Mouse (Mus musculus) midbrain, embryonic 14.5 days (tissue): ENCODE measurements around the gene Gm14214. TPM values are rescaled to one million over a fixed set of nuclear protein-coding genes. Genes with fewer than 3 reads are reported as not detected.

Experiments used
- ATAC-seq: fragments of 200-750 bp; cut with Nextera tagmentation; 2 replicates; pipeline ENCODE4 v1.8.0; 2017; ENCODE audit warnings: moderate number of reproducible peaks, moderate library complexity; ENCODE audit not compliant: low FRiP score, low TSS enrichment
- DNase-seq: peaks from one replicate; pipeline ENCODE4 v3.0.0-alpha.2; 2015
- H3K27ac ChIP-seq: fragments of 300-500 bp; sonication (generic); replicated peaks from 2 replicates; pipeline ENCODE4 v1.5.1; 2014; ENCODE audit warnings: mild to moderate bottlenecking, low read depth, low read length, moderate library complexity
- H3K27me3 ChIP-seq: fragments of 300-500 bp; sonication (generic); 2 replicates; pipeline ENCODE4 v1.6.1; 2014; ENCODE audit warnings: low read length, control low read depth, mixed read lengths; ENCODE audit not compliant: control insufficient read depth, insufficient read depth
- H3K36me3 ChIP-seq: fragments of 300-500 bp; sonication (generic); 2 replicates; pipeline ENCODE4 v1.6.1; 2014; ENCODE audit warnings: low read length, control low read depth; ENCODE audit not compliant: control insufficient read depth, insufficient read depth
- H3K4me1 ChIP-seq: fragments of 300-500 bp; sonication (generic); 2 replicates; pipeline ENCODE4 v1.6.1; 2014; ENCODE audit warnings: mild to moderate bottlenecking, antibody characterized with exemption, low read length, control low read depth; ENCODE audit not compliant: control insufficient read depth, insufficient read depth
- H3K4me2 ChIP-seq: fragments of 300-500 bp; sonication (generic); 2 replicates; pipeline ENCODE4 v1.6.1; 2014; ENCODE audit warnings: mild to moderate bottlenecking, low read length, moderate library complexity
- H3K4me3 ChIP-seq: fragments of 300-500 bp; sonication (generic); replicated peaks from 2 replicates; pipeline ENCODE4 v1.5.1; 2014; ENCODE audit warnings: low read depth, low read length
- H3K9ac ChIP-seq: fragments of 300-500 bp; sonication (generic); replicated peaks from 2 replicates; pipeline ENCODE4 v1.6.1; 2014; ENCODE audit warnings: mild to moderate bottlenecking, low read length, moderate library complexity
- H3K9me3 ChIP-seq: fragments of 300-500 bp; sonication (generic); 2 replicates; pipeline ENCODE4 v1.6.1; 2016; ENCODE audit warnings: low read length, control low read depth, mixed read lengths; ENCODE audit not compliant: control insufficient read depth
- WGBS: fragments of 180-500 bp; shearing (Covaris S2); extraction: QIAGEN DNeasy Blood & Tissue Kit; methylation state at CpG from one replicate; pipeline ENCODE4 v1.1.7; 2014; 5-methylcytosine and 5-hydroxymethylcytosine counted together
- polyA plus RNA-seq: library from polyadenylated mRNA; unstranded; fragments of >200 nt; fragmentation: Nextera tagmentation; extraction: Ambion mirVana; gene quantifications from 2 replicates; pipeline ENCODE4 v1.2.1, GENCODE M21; 2014

The Gm14214 gene
- polyA plus RNA-seq, 1 experiment from 2014 or later, result not detected

DNA sequence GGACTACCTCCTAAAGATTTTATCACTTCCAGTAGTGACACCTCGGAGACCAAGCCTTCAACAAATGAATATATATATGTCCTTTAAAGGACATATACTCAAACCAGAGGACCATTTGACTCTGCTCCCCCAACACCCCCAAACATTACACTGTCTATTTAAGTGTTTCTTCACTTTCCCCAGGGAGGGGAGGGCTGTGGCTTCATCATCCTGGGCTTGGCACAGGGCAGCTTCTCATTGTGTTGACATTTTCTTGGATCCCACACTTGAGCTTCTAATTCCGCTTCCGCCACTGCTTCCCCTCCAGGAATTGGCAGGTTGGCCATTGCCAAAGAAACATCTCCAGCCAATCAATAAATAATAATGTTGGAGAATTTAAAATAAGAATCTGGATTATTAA is 39.0 kb downstream of the Gm14214 start:
- Histone ChIP-seq H3K27me3 (no peaks in the 10 kb centered on the region), H3K9me3 (no peaks in the 10 kb centered on the region), H3K4me2 (no peak overlapping the region), H3K27ac (no peak overlapping the region), H3K9ac (no peak overlapping the region), H3K4me3 (no peak overlapping the region), H3K4me1 (no peaks in the 10 kb centered on the region), H3K36me3 (no peaks in the 10 kb centered on the region)
- 77% methylated on average over 3 of the region's 3 CpGs for WGBS
- ATAC-seq, result no peak
- DNase-seq, result no peak

DNA sequence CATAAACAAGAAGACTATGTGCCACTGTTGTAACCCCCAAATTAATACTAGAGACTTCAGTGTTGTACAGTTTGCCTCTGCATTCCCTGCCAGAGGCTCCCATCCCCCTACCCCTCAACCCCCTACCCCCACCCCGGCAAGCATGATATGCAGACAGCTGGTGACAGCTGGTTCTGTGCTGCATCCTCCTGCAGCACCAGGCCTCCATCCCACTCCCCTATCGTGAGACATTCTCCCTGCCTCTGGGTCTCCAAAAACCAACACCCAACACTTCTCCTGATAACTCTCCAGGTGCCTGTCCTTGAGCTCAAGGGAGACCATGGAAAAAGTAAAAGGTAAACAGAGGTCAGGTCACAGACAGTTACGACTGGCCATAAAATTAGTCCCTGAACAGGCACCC is 40.1 kb downstream of the Gm14214 start:
- no peak overlapping the region for H3K27ac ChIP-seq
- no peaks in the 10 kb centered on the region for H3K36me3 ChIP-seq
- H3K27me3 ChIP-seq, result no peaks in the 10 kb centered on the region
- H3K9me3 ChIP-seq, result no peaks in the 10 kb centered on the region
- ATAC-seq (no peak), DNase-seq (no peak)
- no peak overlapping the region for H3K4me3 ChIP-seq
- H3K4me2 ChIP-seq, result no peak overlapping the region
- no peak overlapping the region for H3K9ac ChIP-seq
- 85% methylated on average over 3 of the region's 3 CpGs for WGBS
- H3K4me1 ChIP-seq, result peaks cover 4% of the 10 kb centered on the region; the same call in 1 of the 2 replicates

DNA sequence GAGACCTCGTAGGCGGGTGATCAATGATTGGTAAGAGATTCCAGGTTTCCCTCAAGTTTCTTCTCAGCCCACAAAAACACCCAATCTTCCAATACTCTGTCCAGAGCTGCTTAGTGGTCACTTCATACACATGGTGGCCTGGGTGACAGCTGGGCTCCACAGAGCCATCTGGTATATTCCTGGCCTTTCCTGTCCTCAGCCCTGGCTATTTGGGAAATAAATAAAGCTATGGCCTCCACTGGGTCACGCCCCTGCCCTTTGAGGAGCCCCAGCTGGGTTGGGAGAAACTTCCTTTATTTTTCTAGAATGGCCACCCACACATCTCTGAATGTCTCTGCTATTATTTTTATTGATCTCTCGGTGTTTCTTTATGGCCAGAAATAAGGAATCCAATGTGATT is 46.4 kb downstream of the Gm14214 start:
- Histone ChIP-seq H3K27ac (no peak overlapping the region), H3K4me3 (no peak overlapping the region), H3K36me3 (no peaks in the 10 kb centered on the region), H3K9ac (no peak overlapping the region), H3K27me3 (no peaks in the 10 kb centered on the region), H3K9me3 (no peaks in the 10 kb centered on the region), H3K4me2 (no peak overlapping the region), H3K4me1 (peaks cover 4% of the 10 kb centered on the region; the same call in 1 of the 2 replicates)
- WGBS, result 83% methylated on average over 4 of the region's 4 CpGs
- DNase-seq (no peak), ATAC-seq (no peak)

DNA sequence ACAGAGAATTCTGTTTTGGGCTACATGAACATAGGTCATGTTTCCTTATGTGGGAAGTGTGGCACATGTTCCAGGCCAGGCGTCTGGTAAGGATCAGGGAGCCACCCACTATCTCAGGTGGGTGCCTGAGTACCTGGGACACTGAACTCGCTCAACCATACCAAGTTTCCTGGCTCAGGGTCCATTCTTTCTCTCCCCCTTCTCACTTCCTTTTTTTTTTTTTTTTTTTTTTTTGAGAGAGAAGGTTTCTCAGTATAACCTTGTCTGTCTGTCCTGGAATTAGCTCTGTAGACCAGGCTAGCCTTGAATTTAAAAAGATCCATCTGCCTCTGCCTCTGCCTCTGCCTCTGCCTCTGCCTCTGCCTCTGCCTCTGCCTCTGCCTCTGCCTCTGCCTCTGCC is 49.5 kb downstream of the Gm14214 start:
- no peak overlapping the region for H3K4me2 ChIP-seq
- DNase-seq, result no peak
- no peak overlapping the region for H3K9ac ChIP-seq
- no peak for ATAC-seq
- no peaks in the 10 kb centered on the region for H3K36me3 ChIP-seq
- H3K4me3 ChIP-seq, result no peak overlapping the region
- 84% methylated on average over 2 of the region's 2 CpGs for WGBS
- no peaks in the 10 kb centered on the region for H3K27me3 ChIP-seq
- H3K27ac ChIP-seq, result no peak overlapping the region
- peaks cover 1% of the 10 kb centered on the region; the same call in 1 of the 2 replicates for H3K4me1 ChIP-seq
- no peaks in the 10 kb centered on the region for H3K9me3 ChIP-seq

Other genes starting within 250 kb of the Gm14214 start
- 1.1 and 2.1 TPM in 2 replicates for gene 1700003F12Rik, start 222.9 kb downstream of the Gm14214 start, polyA plus RNA-seq
- gene Actl10, start 218.3 kb downstream of the Gm14214 start, polyA plus RNA-seq, result 0.19 and 0.28 TPM in 2 replicates
- 15.1 and 16.0 TPM in 2 replicates for gene Necab3, start 211.1 kb downstream of the Gm14214 start, polyA plus RNA-seq
- gene E2f1, start 200.1 kb downstream of the Gm14214 start, polyA plus RNA-seq, result 3.1 and 3.2 TPM in 2 replicates
- 14.2 and 15.0 TPM in 2 replicates for gene Pxmp4, start 166.3 kb downstream of the Gm14214 start, polyA plus RNA-seq
- 2.2 and 2.6 TPM in 2 replicates for gene Zfp341, start 156.7 kb downstream of the Gm14214 start, polyA plus RNA-seq
- 0.50 and 1.6 TPM in 2 replicates for gene 4930519P11Rik, start 156.6 kb downstream of the Gm14214 start, polyA plus RNA-seq
- gene Chmp4b, start 118.3 kb downstream of the Gm14214 start, polyA plus RNA-seq, result 20.4 and 32.4 TPM in 2 replicates
- 58.3 and 194 TPM in 2 replicates for gene Raly, start 21.1 kb upstream of the Gm14214 start, polyA plus RNA-seq
- gene a, start 21.4 kb upstream of the Gm14214 start, polyA plus RNA-seq, result 3.8 TPM in 1 of 2 replicates, not detected in the other
- 78.8 and 80.1 TPM in 2 replicates for gene Eif2s2, start 122.9 kb upstream of the Gm14214 start, polyA plus RNA-seq
- 0.11 and 0.22 TPM in 2 replicates for gene Gm14226, start 248.2 kb upstream of the Gm14214 start, polyA plus RNA-seq